Mouse (Mus musculus): ENCODE measurements around the gene Thap11. TPM values are rescaled to one million over a fixed set of nuclear protein-coding genes. Genes with fewer than 3 reads are reported as not detected.

Thap11 gene
- polyA plus RNA-seq, 1 experiment, result 31.0 TPM

DNA sequence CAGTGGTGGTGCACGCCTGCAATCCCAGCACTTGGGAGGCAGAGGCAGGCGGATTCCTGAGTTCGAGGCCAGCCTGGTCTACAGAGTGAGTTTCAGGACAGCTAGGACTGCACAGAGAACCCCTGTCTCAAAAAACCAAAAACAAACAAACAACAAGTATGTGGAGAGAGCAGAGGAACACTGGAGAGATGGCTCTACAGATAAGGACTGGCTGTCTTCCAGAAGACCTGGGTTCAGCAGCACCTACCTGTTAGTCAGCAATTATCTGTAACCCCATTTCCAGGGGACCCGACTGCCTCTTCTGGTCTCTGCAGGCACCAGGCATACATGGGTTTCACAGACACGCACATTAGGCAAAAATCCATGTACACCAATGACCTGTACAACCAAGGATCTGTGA, 15.7 kb upstream of the Thap11 start:
- TF ChIP-seq CTCF (IDR thresholded peaks at IDR 0.05; ENCODE audit: low read depth, low read length), result no peak
- TF ChIP-seq EP300 (IDR thresholded peaks at IDR 0.05; ENCODE audit: insufficient read depth, low read depth, low read length), result no peak
- TF ChIP-seq POLR2A (IDR thresholded peaks at IDR 0.05; ENCODE audit: insufficient read depth, low read length), result no peak
- Histone ChIP-seq H3K36me3 (ENCODE audit: control insufficient read depth, insufficient read depth, low read length, poor library complexity, severe bottlenecking) (peaks cover 7% of the 10 kb centered on the region), H3K9ac (ENCODE audit: low read depth, poor library complexity, severe bottlenecking) (no peak overlapping the region), H3K27ac (ENCODE audit: insufficient read depth, low read length) (no peak overlapping the region), H3K4me3 (ENCODE audit: low read depth, low read length) (no peak overlapping the region), H3K9me3 (replicated peaks; ENCODE audit: control insufficient read depth, insufficient read depth, low read length, poor library complexity, severe bottlenecking) (no peaks in the 10 kb centered on the region), H3K4me1 (ENCODE audit: control insufficient read depth, insufficient read depth, low read length) (no peaks in the 10 kb centered on the region), H3K27me3 (ENCODE audit: control insufficient read depth, insufficient read depth, low read length, poor library complexity, severe bottlenecking) (no peaks in the 10 kb centered on the region)

DNA sequence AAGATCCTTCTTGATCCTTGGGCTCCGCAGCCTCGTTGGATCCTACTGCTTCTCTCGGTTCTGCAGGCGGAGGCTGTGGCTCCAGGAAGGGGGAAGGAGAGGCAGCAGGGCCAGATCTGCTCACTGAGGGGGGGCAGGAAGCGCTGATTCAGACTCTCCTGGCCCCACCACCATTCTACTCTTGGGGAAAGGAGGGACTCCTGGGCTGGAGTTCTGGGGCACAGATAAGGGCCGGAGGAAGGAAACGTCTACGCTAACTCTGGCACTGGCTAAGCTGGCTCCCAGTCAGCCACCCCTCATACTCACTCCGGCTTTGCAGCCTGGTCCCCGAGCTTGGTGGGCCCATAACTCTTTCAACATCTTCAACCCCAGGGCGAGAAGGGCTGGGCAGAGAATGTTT, 8.3 kb upstream of the Thap11 start:
- Histone ChIP-seq H3K9ac (ENCODE audit: low read depth, poor library complexity, severe bottlenecking) (no peak overlapping the region), H3K4me3 (ENCODE audit: low read depth, low read length) (no peak overlapping the region), H3K27me3 (ENCODE audit: control insufficient read depth, insufficient read depth, low read length, poor library complexity, severe bottlenecking) (no peaks in the 10 kb centered on the region), H3K27ac (ENCODE audit: insufficient read depth, low read length) (no peak overlapping the region), H3K36me3 (ENCODE audit: control insufficient read depth, insufficient read depth, low read length, poor library complexity, severe bottlenecking) (peaks cover 64% of the 10 kb centered on the region), H3K9me3 (replicated peaks; ENCODE audit: control insufficient read depth, insufficient read depth, low read length, poor library complexity, severe bottlenecking) (no peaks in the 10 kb centered on the region), H3K4me1 (ENCODE audit: control insufficient read depth, insufficient read depth, low read length) (no peaks in the 10 kb centered on the region)
- TF ChIP-seq EP300 (IDR thresholded peaks at IDR 0.05; ENCODE audit: insufficient read depth, low read depth, low read length) (no peak), POLR2A (IDR thresholded peaks at IDR 0.05; ENCODE audit: insufficient read depth, low read length) (no peak), CTCF (IDR thresholded peaks at IDR 0.05; ENCODE audit: low read depth, low read length) (no peak)

DNA sequence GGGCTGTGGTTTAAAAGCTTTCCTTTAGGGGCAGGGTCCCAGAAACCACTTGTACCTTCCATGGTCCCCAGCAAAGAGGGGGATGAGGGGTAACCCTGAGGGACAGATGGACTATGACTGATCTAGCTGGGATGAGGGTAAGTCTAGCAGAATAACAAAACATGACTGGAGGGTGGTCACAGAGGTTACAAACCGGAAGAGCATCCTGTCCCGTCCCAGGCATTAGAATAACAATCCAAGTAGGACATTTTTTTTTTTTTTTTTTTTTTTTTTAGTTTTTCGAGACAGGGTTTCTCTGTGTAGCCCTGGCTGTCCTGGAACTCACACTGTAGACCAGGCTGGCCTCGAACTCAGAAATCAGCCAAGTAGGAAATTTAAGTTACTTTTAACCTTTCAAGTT, 4.9 kb upstream of the Thap11 start:
- Histone ChIP-seq H3K36me3 (ENCODE audit: control insufficient read depth, insufficient read depth, low read length, poor library complexity, severe bottlenecking) (peaks cover 49% of the 10 kb centered on the region), H3K27me3 (ENCODE audit: control insufficient read depth, insufficient read depth, low read length, poor library complexity, severe bottlenecking) (no peaks in the 10 kb centered on the region), H3K27ac (ENCODE audit: insufficient read depth, low read length) (peak overlapping the region; percentile 71), H3K9ac (ENCODE audit: low read depth, poor library complexity, severe bottlenecking) (peak overlapping the region; percentile 82), H3K4me3 (ENCODE audit: low read depth, low read length) (peak overlapping the region; percentile 65), H3K4me1 (ENCODE audit: control insufficient read depth, insufficient read depth, low read length) (no peaks in the 10 kb centered on the region), H3K9me3 (replicated peaks; ENCODE audit: control insufficient read depth, insufficient read depth, low read length, poor library complexity, severe bottlenecking) (no peaks in the 10 kb centered on the region)
- no peak for TF ChIP-seq CTCF (IDR thresholded peaks at IDR 0.05; ENCODE audit: low read depth, low read length)
- no peak for TF ChIP-seq EP300 (IDR thresholded peaks at IDR 0.05; ENCODE audit: insufficient read depth, low read depth, low read length)
- no peak for TF ChIP-seq POLR2A (IDR thresholded peaks at IDR 0.05; ENCODE audit: insufficient read depth, low read length)

DNA sequence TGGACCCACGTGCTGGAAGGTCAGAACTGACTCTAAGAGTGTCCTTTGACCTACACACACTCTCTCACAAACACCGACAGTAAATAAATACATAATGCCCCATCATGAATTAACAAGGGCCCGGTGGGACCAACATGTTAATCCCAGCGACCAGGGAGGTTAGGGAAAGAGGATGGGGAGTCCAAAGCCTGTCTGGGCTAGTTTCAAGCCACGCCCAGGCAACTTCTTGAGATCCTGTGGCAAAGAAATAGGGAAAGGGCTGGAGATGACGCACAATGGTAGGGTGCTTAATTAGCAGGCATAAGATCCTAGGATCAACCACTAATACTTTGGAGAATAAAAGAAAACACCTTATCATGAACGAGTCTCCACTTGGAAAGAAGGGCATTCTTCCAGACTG, 4.3 kb upstream of the Thap11 start:
- peak overlapping the region; percentile 71 for H3K27ac ChIP-seq (ENCODE audit: insufficient read depth, low read length)

DNA sequence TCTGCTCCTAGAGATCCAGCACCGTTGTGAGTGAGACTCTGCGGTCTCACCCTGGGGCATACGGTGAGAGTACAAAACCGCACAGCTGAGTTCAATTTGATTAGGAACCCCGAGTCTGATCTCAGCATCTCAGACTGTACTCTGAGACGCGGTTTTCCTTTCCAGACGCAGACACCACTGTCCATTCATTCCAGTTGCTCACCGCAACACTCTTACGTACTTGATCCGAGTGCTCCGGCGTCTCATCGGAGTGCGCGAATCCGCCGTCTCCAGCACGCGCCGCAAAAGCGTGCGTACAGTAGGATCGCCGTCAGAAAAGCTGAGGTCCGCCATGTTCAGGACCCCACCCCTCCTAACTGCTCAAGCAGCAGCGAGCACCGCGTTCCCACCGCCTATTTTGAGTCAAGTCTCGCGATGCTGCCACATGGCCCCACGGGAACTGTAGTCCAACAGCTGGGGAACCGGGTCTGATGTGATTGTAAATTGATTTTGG, 3.2 kb upstream of the Thap11 start:
- Histone ChIP-seq H3K27me3 (ENCODE audit: control insufficient read depth, insufficient read depth, low read length, poor library complexity, severe bottlenecking) (no peaks in the 10 kb centered on the region), H3K4me1 (ENCODE audit: control insufficient read depth, insufficient read depth, low read length) (no peaks in the 10 kb centered on the region), H3K36me3 (ENCODE audit: control insufficient read depth, insufficient read depth, low read length, poor library complexity, severe bottlenecking) (peaks cover 32% of the 10 kb centered on the region), H3K4me3 (ENCODE audit: low read depth, low read length) (peak overlapping the region; percentile 98), H3K9me3 (replicated peaks; ENCODE audit: control insufficient read depth, insufficient read depth, low read length, poor library complexity, severe bottlenecking) (no peaks in the 10 kb centered on the region), H3K9ac (ENCODE audit: low read depth, poor library complexity, severe bottlenecking) (peak overlapping the region; percentile 71), H3K27ac (ENCODE audit: insufficient read depth, low read length) (peak overlapping the region; percentile 51)
- peak; percentile 63; the same call in 1 of the 2 replicates for TF ChIP-seq EP300 (IDR thresholded peaks at IDR 0.05; ENCODE audit: insufficient read depth, low read depth, low read length)
- no peak for TF ChIP-seq CTCF (IDR thresholded peaks at IDR 0.05; ENCODE audit: low read depth, low read length)
- TF ChIP-seq POLR2A (IDR thresholded peaks at IDR 0.05; ENCODE audit: insufficient read depth, low read length), result peak; percentile 99

More for the DNA sequence above, 4.3 kb upstream of the Thap11 start:
- peak overlapping the region; percentile 65 for H3K4me3 ChIP-seq (ENCODE audit: low read depth, low read length)
- H3K36me3 ChIP-seq (ENCODE audit: control insufficient read depth, insufficient read depth, low read length, poor library complexity, severe bottlenecking), result peaks cover 43% of the 10 kb centered on the region
- no peaks in the 10 kb centered on the region for H3K9me3 ChIP-seq (replicated peaks; ENCODE audit: control insufficient read depth, insufficient read depth, low read length, poor library complexity, severe bottlenecking)
- H3K4me1 ChIP-seq (ENCODE audit: control insufficient read depth, insufficient read depth, low read length), result no peaks in the 10 kb centered on the region
- H3K27me3 ChIP-seq (ENCODE audit: control insufficient read depth, insufficient read depth, low read length, poor library complexity, severe bottlenecking), result no peaks in the 10 kb centered on the region
- TF ChIP-seq POLR2A (IDR thresholded peaks at IDR 0.05; ENCODE audit: insufficient read depth, low read length), result no peak
- peak overlapping the region; percentile 82 for H3K9ac ChIP-seq (ENCODE audit: low read depth, poor library complexity, severe bottlenecking)

DNA sequence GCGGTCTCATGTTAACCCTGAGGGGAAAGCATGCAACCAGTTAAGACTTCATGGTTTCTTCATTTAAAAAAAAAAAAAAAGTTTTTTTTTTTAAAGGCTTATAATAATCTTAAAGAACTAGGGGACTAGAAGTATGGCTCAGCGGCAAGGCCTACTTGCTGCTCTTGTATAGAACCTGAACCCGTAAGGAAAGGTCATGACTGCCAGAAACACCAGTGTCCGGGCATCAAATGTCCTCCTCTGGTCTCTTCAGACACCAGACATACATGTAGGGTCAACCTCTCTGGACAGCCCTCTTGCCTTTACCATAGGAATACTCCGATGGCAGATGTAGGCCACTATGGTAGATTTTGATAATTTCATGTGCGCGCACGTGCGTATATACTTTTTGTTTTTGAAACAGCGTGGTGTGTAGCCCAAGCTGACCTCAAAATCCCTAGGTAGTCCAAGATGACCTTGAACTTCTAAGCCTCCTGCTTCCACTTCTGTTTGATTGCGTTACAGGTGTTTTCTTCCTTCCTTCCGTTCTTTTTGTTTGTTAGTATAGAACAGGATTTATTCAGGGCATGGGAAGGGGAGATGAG, 2.7 kb upstream of the Thap11 start:
- no peaks in the 10 kb centered on the region for H3K9me3 ChIP-seq (replicated peaks; ENCODE audit: control insufficient read depth, insufficient read depth, low read length, poor library complexity, severe bottlenecking)
- peak overlapping the region; percentile 70 for H3K27ac ChIP-seq (ENCODE audit: insufficient read depth, low read length)
- H3K36me3 ChIP-seq (ENCODE audit: control insufficient read depth, insufficient read depth, low read length, poor library complexity, severe bottlenecking), result peaks cover 27% of the 10 kb centered on the region
- TF ChIP-seq CTCF (IDR thresholded peaks at IDR 0.05; ENCODE audit: low read depth, low read length) (no peak), EP300 (IDR thresholded peaks at IDR 0.05; ENCODE audit: insufficient read depth, low read depth, low read length) (no peak), POLR2A (IDR thresholded peaks at IDR 0.05; ENCODE audit: insufficient read depth, low read length) (no peak)
- no peaks in the 10 kb centered on the region for H3K4me1 ChIP-seq (ENCODE audit: control insufficient read depth, insufficient read depth, low read length)
- H3K27me3 ChIP-seq (ENCODE audit: control insufficient read depth, insufficient read depth, low read length, poor library complexity, severe bottlenecking), result no peaks in the 10 kb centered on the region
- peak overlapping the region; percentile 40 for H3K4me3 ChIP-seq (ENCODE audit: low read depth, low read length)
- peak overlapping the region; percentile 42 for H3K9ac ChIP-seq (ENCODE audit: low read depth, poor library complexity, severe bottlenecking)
